Mouse (Mus musculus) megakaryocyte, embryonic 14.5 days (primary cell): ENCODE measurements around the gene Gstm4. TPM values are rescaled to one million over a fixed set of nuclear protein-coding genes. Genes with fewer than 3 reads are reported as not detected.
"Not testable (repeated sequence)": the region's sequence is repeated elsewhere in the genome, so short reads cannot be mapped to it uniquely, and the experiment has no call there.

ENCODE experiments used
- H3K27me3 ChIP-seq: replicated peaks from 2 replicates; pipeline ENCODE3; 2012; ENCODE audit warnings: inconsistent platforms
- H3K36me3 ChIP-seq: replicated peaks from 2 replicates; pipeline ENCODE3; 2012; ENCODE audit warnings: low read length, inconsistent platforms, mixed read lengths
- H3K4me1 ChIP-seq: 2 replicates; pipeline ENCODE4 v1.6.1; 2012; ENCODE audit warnings: inconsistent platforms
- H3K4me3 ChIP-seq: replicated peaks from 2 replicates; pipeline ENCODE3; 2012; ENCODE audit warnings: moderate library complexity, mild to moderate bottlenecking, inconsistent platforms
- H3K9me3 ChIP-seq: 2 replicates; pipeline ENCODE4 v1.6.1; 2012; ENCODE audit warnings: inconsistent platforms
- FLI1 ChIP-seq: IDR thresholded peaks from 2 replicates; pipeline ENCODE4 v1.6.1; 2012; ENCODE audit warnings: low read length, inconsistent platforms, mixed read lengths
- GATA1 ChIP-seq: IDR thresholded peaks from 3 replicates; pipeline ENCODE4 v1.6.1; 2012; ENCODE audit warnings: mixed read lengths, low read length, inconsistent platforms, borderline replicate concordance
- polyA plus RNA-seq: library from polyadenylated mRNA; stranded (reverse); fragments of >175 nt; gene quantifications from 2 replicates; pipeline ENCODE4 v1.2.3, GENCODE M21; 2012; ENCODE audit warnings: low replicate concordance; ENCODE audit not compliant: insufficient read depth

Gstm4 gene
- polyA plus RNA-seq, 1 experiment = 1.4 TPM

GRCm38 (mm10) chr3:108046944-108047655 lies 2.4 kb upstream of the Gstm4 start:
- Histone ChIP-seq H3K4me3 (no peak overlapping the region), H3K4me1 (peaks cover 27% of the 10 kb centered on the region), H3K27me3 (peaks cover 11% of the 10 kb centered on the region), H3K9me3 (no peaks in the 10 kb centered on the region), H3K36me3 (no peaks in the 10 kb centered on the region)
- TF ChIP-seq GATA1 (no peak), FLI1 (no peak)

- TF ChIP-seq FLI1 (no peak), GATA1 (no peak)
- H3K9me3 ChIP-seq = no peaks in the 10 kb centered on the region
- no peak overlapping the region for H3K4me3 ChIP-seq
- peaks cover 10% of the 10 kb centered on the region for H3K4me1 ChIP-seq
- no peaks in the 10 kb centered on the region for H3K36me3 ChIP-seq
- H3K27me3 ChIP-seq = peaks cover 48% of the 10 kb centered on the region
These were observed 11.5 kb downstream of the Gstm4 start for GRCm38 (mm10) chr3:108033156-108033555.

GRCm38 (mm10) chr3:108032113-108032512 lies 12.6 kb downstream of the Gstm4 start:
- Histone ChIP-seq H3K4me1 (peaks cover 7% of the 10 kb centered on the region), H3K4me3 (no peak overlapping the region), H3K27me3 (peaks cover 56% of the 10 kb centered on the region), H3K36me3 (no peaks in the 10 kb centered on the region), H3K9me3 (no peaks in the 10 kb centered on the region)
- TF ChIP-seq GATA1 (no peak), FLI1 (no peak)

- no peak for TF ChIP-seq GATA1
- no peak for TF ChIP-seq FLI1
- H3K9me3 ChIP-seq = no peaks in the 10 kb centered on the region
These were observed 15.9 kb downstream of the Gstm4 start for GRCm38 (mm10) chr3:108028641-108029365.

GRCm38 (mm10) chr3:108026597-108026996 lies 18.1 kb downstream of the Gstm4 start:
- Histone ChIP-seq H3K27me3 (peaks cover 85% of the 10 kb centered on the region), H3K9me3 (no peaks in the 10 kb centered on the region), H3K4me1 (no peaks in the 10 kb centered on the region), H3K36me3 (no peaks in the 10 kb centered on the region), H3K4me3 (no peak overlapping the region)
- no peak for TF ChIP-seq GATA1
- TF ChIP-seq FLI1 = no peak

More at GRCm38 (mm10) chr3:108028641-108029365, 15.9 kb downstream of the Gstm4 start:
- Histone ChIP-seq H3K27me3 (peaks cover 71% of the 10 kb centered on the region), H3K36me3 (no peaks in the 10 kb centered on the region), H3K4me3 (no peak overlapping the region), H3K4me1 (peaks cover 7% of the 10 kb centered on the region)

GRCm38 (mm10) chr3:108026049-108026448 lies 18.6 kb downstream of the Gstm4 start:
- no peak for TF ChIP-seq FLI1
- no peak for TF ChIP-seq GATA1
- H3K27me3 ChIP-seq = peaks cover 82% of the 10 kb centered on the region
- H3K4me1 ChIP-seq = no peaks in the 10 kb centered on the region
- H3K9me3 ChIP-seq = no peaks in the 10 kb centered on the region
- H3K4me3 ChIP-seq = no peak overlapping the region
- no peaks in the 10 kb centered on the region for H3K36me3 ChIP-seq

GRCm38 (mm10) chr3:108025318-108025717 lies 19.4 kb downstream of the Gstm4 start:
- Histone ChIP-seq H3K4me1 (no peaks in the 10 kb centered on the region), H3K27me3 (peaks cover 81% of the 10 kb centered on the region), H3K9me3 (no peaks in the 10 kb centered on the region), H3K4me3 (no peak overlapping the region), H3K36me3 (no peaks in the 10 kb centered on the region)
- no peak for TF ChIP-seq GATA1
- TF ChIP-seq FLI1 = no peak

- peaks cover 15% of the 10 kb centered on the region for H3K4me1 ChIP-seq
- H3K36me3 ChIP-seq = no peaks in the 10 kb centered on the region
- no peaks in the 10 kb centered on the region for H3K9me3 ChIP-seq
- peaks cover 67% of the 10 kb centered on the region for H3K27me3 ChIP-seq
- H3K4me3 ChIP-seq = no peak overlapping the region
- TF ChIP-seq FLI1 (no peak), GATA1 (no peak)
These were observed 22.0 kb downstream of the Gstm4 start for GRCm38 (mm10) chr3:108022650-108023049.

GRCm38 (mm10) chr3:108020351-108021022 lies 24.2 kb downstream of the Gstm4 start:
- peaks cover 21% of the 10 kb centered on the region for H3K4me1 ChIP-seq
- H3K27me3 ChIP-seq = peaks cover 74% of the 10 kb centered on the region
- H3K4me3 ChIP-seq = not testable (repeated sequence)

GRCm38 (mm10) chr3:108019226-108019625 lies 25.5 kb downstream of the Gstm4 start:
- not testable (repeated sequence) for H3K4me3 ChIP-seq, H3K9me3 ChIP-seq, H3K36me3 ChIP-seq
- peaks cover 71% of the 10 kb centered on the region for H3K27me3 ChIP-seq
- peaks cover 21% of the 10 kb centered on the region for H3K4me1 ChIP-seq

More at GRCm38 (mm10) chr3:108020351-108021022, 24.2 kb downstream of the Gstm4 start:
- H3K9me3 ChIP-seq, H3K36me3 ChIP-seq: not testable (repeated sequence)
